Mouse (Mus musculus) adrenal gland, adult (tissue): ENCODE results near the gene Rbmx2.

ENCODE experiments used
- DNase-seq, 2 experiments: peaks; one replicate each; pipeline ENCODE4 v3.0.0; 2022 to 2023; ENCODE audit warnings: low spot score in 1 of 2; ENCODE audit not compliant: inconsistent age in 2 of 2

The Rbmx2 gene

GRCm38 (mm10) chrX:48694864-48695371 lies at the start of gene Rbmx2:
Gene Rbmx2, plus strand, starts transcription at chrX:48695004.
- DNase-seq = peak; percentile 92 to 95

- no peak for DNase-seq
These were observed 28.0 kb upstream of the Rbmx2 start for GRCm38 (mm10) chrX:48666807-48667206.

GRCm38 (mm10) chrX:48669588-48669987 lies 25.2 kb upstream of the Rbmx2 start:
- no peak for DNase-seq

GRCm38 (mm10) chrX:48671714-48672113 lies 23.1 kb upstream of the Rbmx2 start:
- DNase-seq = no peak

GRCm38 (mm10) chrX:48674171-48674570 lies 20.6 kb upstream of the Rbmx2 start, which contains the start of gene Gpr119:
Gene Gpr119, minus strand, starts transcription at chrX:48674478.
- peak; percentile 62 to 91 for DNase-seq

- DNase-seq = peak; percentile 9 to 74
These were observed 11.4 kb upstream of the Rbmx2 start for GRCm38 (mm10) chrX:48683451-48683850.

- no peak for DNase-seq
These were observed 10.9 kb upstream of the Rbmx2 start for GRCm38 (mm10) chrX:48683857-48684256.

- no peak for DNase-seq
These were observed 344 bp upstream of the Rbmx2 start for GRCm38 (mm10) chrX:48694460-48694859.

- DNase-seq = no peak
These were observed 14.9 kb downstream of the Rbmx2 start for GRCm38 (mm10) chrX:48709701-48710100.

GRCm38 (mm10) chrX:48712846-48713245 lies 18.0 kb downstream of the Rbmx2 start:
- DNase-seq = no peak

GRCm38 (mm10) chrX:48754710-48755283 lies 60.0 kb downstream of the Rbmx2 start:
- no peak for DNase-seq
